Mouse (Mus musculus): ENCODE data around the gene Pbx1.

The Pbx1 gene

DNA sequence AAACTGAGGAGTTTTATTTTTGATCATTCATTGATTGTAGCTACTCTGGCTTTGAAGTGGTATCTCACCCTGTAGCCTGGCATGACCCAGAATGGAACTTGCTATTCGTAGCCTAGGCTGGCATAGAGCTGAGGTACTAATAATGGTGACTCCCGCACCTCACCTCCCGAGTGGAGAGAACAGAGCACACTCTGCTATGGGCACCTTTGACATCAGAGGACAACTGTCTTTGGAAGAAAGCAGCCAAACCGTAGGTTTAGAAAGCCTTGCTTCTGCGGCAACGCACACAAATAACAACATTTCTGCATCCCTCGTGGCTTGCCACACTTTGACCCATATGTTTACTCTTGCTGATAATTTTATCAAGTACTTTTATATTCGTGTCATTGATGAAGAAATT, 132.9 kb downstream of the Pbx1 start:
- no peak for DNase-seq (ENCODE audit: low spot score)

DNA sequence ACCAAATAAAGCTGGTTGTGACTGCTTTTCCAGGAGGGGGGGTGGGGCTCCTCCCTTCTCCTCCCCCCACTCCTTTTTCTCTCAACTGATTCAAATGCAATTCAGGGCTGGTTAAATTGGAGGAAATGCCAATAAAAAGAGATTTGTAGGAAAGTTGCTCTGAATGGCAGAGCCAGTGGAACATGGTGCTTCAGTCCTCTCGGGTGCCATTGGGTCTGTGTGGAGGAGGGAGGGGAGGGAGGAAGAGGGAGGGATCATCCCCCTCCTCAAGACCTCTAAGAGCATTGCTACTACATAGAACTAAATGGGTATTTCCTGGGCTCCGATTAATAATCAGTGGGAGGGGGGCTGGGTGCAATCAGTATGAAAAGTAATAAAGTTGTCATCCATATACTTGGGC, 135.8 kb downstream of the Pbx1 start:
- no peak for DNase-seq (ENCODE audit: low spot score)

DNA sequence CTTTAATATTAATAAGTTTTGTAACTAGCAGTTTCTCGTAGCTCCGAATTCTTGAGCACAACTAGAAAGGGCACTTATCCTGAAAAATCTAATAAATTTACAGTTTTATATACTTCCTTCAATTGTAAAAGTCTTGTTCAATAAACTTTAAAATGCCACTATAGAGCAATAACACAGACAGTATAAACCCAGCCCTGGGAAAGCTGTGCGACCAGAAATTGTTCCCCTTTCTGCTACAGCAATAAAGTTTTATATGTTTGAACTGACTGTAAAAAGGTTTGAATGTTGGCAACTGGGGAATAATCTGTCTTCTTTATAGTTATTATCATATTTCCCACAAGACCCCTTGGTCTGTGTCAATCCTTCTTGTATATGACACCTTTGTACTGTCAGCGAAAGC, 136.3 kb downstream of the Pbx1 start:
- no peak for DNase-seq (ENCODE audit: low spot score)

DNA sequence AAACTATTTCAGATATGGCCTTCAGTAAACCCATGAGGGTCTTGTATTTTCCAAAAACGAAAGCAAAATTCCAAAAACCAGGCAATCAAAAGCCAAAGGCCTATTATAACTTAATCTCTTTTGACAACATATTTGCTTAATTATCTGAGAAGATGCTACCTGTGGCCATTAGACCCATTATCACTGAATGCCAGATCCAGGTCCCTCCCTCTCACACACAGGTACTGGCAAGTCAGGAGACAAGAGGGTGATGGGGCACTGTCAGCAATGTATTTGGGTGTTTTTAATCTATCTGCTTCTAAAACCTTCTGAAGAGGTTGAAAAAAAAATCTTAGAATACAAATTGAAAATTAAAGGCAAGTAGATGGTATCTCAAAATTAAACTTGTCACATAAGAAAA, 138.4 kb downstream of the Pbx1 start:
- DNase-seq (ENCODE audit: low spot score), result no peak

DNA sequence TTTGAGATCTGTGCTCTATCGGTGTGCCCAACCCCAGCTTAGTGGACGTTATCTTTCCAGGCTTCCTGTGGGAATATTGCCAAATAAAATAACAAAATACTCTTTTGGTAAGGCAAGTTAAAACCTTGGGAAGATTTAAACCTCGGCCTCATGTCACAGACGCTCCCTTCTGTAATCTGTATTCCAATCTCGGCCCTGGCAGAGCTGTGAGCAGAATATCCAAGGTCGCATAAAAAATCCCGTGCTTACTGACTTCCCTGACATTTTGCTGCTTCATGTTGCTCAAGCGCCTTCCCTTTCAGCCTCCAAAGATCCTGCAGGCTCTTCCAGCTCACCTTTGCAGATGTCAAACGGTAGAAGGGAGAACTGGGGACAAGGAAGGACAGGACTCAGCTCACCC, 140.0 kb downstream of the Pbx1 start:
- DNase-seq (ENCODE audit: low spot score), result no peak

DNA sequence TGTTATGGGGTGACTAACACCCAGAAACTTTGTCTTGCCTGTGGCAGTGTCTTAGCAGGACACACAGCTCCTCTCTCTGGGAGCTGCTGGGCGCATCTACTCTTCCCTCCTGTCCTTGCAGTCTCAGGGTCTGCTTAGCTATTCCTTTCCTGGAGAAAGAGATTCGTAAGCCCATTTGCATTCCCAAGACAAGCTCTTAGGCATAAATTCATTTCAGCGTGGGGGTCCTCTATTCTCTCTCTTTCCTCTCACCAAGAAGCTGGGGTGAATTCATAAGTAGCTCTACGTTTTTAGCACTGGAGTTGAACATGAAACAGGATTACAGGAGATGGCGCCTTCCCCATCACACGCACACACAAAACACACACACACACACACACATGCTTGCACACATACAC, 140.4 kb downstream of the Pbx1 start:
- DNase-seq (ENCODE audit: low spot score), result no peak

DNA sequence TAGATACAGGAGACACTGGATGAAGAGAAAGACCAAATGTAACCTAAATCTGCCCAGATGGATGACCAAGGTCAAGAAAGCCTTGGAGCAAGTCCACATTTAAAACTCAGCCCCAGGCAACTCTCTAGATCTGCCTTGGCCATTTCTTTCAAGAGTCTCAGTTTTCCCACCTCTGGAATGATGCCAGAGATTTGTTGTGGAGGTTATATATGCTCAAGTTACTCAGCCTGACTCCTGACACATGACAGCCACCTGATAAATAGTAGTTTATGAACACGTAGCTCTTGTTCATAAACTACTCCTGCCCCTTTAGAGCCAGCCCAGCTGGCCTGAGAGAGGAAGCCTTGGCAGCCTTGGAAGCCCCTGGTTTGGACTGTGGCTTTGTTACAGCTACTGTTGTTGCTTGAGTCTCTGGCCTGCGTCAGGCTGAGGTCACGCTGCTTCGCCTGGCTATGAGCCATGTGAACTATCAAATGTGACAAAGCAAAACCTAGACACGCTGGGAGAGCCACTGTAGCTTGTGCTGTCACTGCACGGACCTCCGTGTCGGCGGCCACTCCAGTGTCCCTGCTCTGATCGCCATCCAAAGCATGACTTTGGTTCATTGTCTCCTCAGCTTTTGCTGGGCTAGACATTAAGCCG, 140.9 kb downstream of the Pbx1 start:
- no peak for DNase-seq (ENCODE audit: low spot score)

DNA sequence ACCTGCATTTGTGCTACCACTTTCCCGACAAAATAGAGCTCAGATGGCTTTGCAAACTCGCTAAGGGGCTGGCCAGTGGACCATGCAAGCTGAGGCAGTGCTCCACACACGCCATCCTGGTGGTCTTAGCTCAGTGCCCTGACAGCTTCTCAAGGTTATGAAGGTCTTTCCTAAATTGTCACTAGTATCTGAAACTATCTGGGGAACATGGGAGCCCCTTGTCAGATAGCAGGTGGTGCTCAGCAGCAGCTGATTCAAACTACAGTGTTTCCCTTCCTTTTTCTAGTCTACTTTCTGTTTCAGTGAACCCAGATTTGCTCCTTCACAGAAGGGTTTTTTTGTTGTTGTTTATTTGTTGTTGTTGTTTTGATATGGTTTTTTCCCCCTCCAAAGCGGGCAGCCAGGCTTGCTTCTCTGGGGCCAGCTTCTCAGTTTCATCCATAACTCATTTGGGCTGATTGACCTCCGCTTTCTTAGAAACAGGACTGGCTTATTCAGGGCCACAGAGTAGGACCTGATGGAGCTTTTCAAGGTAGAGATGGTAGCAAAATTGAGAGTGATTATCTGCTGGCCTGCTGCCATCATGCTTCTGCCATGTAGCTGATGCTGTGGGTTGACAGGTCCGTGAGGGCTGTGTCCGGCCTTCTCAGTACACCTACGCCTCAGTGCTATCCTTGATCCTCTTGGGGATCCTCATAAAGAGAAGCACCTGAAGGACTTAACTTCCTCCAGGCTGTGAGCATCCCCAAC, 141.7 kb downstream of the Pbx1 start:
- no peak for DNase-seq (ENCODE audit: low spot score)

DNA sequence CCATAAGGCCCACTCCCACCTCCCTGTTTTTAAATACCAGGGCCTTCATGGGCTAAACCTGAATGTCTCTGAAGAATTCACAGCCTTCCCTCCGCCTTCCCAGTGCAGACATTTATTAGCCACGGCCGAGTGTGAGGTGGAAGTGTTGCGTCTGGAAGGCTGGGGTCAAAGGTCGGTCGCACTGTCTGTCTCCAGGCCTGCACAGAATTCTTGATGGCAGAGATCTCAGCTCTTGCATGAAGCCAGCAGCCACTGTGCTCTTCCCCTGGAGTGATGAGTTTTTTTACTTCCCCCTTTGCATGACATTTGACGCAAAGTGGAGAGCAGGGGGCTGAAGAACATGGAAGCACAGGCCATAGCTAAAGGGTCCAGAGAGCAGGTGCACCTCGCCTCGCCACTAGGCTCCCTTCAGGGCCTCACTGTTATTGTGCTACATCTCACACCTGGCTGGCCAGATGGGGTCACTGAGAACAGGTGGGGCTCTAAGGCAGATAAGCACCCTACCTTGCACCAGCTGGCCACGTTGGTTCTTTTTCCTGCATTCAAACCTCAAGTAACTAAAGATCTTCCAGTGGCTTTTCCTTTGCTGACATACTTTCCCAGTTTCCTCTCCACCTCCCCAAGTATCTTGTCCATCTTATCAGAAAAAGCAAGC, 143.1 kb downstream of the Pbx1 start:
- DNase-seq (ENCODE audit: low spot score), result no peak

DNA sequence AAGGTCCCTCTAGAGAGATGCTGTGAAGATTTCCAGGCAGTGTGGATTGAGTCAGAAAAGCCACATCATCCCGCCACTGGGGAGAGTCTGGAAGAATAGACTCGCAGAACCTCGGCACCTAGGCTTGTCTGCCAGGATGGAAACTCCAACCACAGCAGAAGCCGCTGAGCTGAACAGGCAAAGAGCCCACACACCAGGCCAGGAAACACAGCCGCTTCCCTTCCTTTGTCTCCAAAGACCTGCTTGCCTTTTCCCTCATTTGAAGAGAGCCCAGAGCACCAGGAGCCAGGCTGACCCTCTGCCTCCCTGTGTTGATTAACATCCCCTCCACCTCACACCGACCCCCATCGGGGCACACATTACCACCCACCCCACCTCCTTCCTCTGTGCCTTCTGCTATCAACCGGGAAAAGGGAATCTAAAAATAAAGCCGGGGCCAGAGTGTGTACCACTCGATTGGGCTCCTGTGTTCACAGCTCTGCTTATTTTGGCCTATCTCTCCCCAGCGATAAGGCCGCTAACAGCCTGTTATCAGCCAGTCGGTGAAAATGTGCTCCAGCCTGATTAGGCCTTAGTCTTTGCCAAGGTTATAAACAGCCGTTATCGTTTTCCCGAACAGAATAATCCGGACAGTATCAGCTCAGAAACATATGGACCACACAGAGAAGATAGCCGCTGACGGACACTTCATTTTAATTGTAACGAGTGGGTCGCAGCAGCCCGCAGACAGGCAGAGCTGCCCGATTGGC, 144.1 kb downstream of the Pbx1 start:
- DNase-seq (ENCODE audit: low spot score), result no peak

DNA sequence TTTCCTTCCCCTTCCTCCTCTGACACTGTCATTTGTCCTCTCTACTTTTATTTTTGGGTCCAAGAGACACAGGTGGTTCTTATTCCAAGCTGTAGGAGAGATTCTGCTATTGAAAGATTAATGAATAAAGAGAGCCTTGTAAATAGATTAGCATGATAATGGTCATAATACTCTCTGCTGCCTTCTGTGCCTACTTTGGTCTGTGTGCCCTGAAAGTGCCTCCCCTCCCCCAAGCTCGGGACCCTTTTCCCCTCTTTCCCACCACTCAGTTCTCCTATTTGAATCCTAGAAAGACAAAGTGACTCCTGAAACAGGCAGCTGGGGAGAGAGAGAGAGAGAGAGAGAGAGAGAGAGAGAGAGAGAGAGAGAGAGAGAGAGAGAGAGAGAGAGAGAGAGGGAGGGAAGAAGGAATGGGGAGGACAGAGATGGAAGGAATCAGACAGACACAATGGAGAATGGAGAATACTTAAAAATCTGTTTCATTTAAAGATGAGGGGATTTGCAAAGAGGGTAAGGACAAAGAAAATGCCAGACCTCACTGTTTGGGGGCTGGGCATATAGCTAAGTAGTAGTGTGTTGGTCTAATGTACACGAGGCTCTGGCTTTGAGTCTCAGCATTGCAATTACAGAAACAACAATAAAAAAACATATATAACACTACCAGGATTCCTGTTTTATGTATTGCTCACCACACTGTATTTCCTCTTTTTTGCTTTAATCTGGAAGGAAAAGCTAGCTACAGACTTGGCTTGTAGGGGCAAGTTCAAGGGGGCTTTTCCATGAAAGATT, 145.0 kb downstream of the Pbx1 start:
- no peak for DNase-seq (ENCODE audit: low spot score)

DNA sequence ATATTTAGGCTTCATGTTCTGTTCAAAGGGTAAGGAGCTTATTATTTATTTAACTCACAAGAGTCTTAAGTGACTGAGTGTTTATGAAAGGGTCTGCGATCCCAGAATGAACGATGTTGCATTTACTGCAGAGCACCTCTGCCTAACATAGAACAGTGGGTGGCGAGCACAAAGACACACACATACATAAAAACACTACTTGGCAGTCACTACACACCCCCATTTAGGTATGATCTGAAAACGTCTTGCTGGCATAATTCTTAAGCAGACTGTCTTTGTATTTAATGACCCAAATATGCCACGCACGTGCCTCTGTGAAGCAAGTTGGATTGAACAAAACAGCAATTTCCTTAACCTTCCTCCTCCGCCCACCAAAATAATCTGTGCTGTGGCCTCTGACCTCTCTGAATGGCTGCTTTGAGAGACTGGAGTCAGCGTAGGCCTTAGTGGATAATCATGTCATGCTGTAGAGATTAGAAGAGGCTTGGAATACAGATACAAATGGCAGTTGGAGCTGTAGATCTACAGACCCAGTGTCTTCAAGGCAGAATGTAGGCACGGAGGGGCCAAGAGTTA, 147.4 kb downstream of the Pbx1 start:
- no peak for DNase-seq (ENCODE audit: low spot score)

DNA sequence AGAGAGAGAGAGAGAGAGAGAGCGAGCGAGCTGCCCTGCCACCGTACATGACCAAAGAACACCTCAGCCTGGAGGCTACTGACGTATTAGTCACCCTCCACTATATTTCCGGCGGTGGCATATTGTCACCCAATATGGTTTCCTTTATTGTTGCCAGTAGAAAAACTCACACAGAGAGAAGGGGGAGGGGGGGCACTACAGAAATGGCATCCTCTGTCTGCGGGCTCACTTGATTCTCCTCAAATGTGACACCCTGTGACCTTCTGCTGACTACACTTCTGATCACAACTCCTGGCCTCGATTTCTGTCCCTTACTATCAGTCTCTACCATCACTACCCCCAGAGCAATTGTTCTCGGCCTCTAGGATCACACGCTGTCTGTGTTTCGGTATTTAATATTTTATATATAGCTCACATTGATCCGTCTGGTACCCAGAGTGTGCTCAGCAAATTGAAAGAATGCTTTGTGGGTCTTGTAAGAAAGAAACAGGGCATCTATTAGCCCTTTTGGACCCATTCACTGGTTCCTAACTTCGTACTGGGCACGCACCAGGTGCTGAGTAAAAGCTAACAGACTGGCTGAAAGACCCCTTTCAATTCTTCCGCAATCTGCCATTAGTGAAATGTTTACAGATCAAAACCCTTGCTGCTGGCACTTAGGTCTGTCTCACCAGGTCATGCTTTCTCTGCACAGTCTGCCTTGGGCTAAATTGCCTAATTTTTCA, 148.1 kb downstream of the Pbx1 start:
- no peak for DNase-seq (ENCODE audit: low spot score)

DNA sequence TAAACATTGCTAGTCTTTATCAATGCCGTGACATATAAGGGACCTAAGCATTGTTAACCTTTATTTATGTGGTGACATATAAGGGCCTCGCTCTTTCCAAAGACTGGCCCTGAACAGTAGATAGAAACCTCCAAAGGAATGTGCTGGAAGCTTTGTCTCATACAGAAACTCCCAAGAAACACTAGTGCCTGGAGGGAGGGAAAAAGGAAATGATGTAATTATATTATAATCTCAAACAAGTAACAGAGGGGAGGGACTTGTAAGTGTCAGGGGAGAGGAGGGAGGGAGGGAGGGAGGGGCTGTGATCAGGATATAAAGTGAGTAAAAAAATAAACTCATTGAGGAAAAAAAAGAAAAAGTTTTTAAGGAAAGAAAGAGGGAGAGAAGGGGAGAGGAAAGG, 148.6 kb downstream of the Pbx1 start:
- no peak for DNase-seq (ENCODE audit: low spot score)

DNA sequence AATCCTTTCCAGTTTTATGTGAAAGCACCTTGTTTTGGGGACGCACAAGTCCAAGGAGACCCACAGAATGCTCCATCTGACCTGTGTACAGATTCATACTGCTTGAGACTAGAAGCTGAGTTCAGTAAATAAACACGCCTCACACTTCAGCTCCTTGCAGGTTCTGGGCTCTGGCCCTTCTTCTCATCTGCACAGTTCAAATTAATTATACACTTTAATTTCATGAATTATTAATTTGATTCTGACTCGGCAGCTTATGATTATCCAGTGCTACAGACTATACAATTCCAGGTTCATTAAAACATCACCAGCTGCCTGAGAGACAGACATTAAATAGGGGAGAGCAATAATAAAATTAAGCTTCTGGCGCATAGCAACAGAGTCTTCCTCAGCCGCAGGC, 156.4 kb downstream of the Pbx1 start:
- DNase-seq (ENCODE audit: low spot score), result no peak

DNA sequence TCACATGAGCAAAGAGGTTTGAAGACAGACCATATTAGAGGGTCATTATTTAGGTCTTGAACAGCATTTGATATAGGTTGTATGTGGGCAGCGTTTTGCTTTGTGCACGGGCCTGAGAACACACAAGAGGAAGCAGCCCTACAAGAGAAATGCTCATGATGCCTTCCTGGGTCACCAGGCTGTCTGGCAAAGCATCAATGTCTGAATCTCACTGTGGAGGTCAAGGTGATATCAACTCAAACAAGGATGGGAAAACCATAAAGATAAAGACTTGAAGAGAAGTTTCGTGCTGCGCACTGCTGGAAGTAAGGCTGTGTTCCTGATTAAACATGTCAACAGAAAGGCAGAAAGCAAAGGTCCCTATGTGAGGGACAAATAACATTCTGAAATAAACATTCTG, 157.8 kb downstream of the Pbx1 start:
- DNase-seq (ENCODE audit: low spot score), result no peak

DNA sequence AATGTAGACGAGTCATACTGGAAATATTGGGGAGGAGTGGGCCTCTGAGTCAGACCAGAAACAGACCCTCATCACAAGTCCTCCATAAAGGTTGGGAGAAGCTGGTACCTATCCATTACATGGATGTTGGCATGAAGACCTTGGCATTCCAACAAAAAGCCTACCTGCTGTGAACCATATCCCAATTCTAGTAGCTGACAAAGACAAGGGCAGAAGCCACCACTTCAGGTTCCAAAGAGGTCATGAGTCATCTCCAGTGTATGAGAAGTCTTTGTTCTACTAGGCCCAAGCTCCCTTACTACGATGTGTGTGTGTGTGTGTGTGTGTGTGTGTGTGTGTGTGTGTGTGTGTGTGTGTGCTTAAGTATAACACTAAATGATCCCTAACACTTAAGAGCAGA, 160.0 kb downstream of the Pbx1 start:
- no peak for DNase-seq (ENCODE audit: low spot score)

DNA sequence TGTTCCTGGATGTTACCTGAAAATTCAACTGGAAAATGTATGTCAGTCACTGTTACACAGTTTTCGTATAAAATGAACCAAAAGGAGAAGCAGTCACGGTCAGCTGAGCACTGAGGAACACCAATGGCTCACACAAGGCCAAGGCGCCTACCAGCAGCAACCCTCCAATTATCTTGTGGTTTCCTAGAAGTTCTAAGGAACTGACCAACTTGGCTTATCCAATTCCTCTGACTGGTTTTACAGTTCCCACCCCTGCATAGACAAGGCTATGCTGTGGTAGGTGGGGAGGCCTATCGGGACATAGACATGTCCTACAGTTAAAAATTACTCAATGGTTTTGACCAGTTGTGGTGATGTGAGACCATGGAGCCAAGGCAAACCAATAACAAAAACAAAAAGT, 160.9 kb downstream of the Pbx1 start:
- no peak for DNase-seq (ENCODE audit: low spot score)

DNA sequence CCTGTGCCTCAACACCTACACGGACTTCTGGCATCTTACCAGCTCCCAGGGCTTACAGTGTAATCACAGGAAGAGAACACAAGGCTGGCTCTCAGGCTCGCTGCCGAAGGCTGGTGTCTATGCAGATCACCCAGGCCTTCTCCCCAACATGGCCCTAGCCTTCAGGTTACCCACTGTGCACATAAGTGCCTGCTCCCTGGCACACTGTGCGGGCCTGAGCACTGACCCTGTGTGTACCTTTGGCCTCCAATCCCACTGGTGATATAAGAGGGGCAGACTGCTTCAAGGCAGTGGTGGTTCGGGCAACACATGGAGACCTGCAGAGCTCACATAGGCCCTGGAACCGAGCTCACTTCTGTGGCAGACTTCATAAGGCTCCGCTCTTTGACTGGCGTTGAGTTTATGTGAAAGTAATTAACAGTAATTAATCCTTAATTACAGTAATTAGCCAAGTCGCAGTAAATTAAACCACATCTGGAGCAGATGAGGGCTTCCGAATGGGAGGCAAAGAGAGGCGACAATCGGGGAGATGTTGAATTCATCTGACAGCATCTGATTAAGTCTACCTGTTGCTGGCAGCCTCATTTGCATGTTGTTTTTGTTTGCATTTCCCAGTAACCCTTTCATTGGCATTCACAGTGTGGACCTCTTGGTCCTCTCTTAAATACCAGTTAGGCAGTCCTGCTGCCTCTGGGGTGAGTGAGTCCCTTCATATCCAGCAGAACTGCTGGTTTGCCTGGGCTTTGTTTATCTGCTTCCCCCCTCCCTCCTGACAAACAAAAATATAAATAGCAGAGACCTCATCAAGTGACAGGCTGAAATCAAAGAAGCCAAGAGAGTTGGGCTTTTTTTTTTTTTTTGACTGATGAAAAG, 163.1 kb downstream of the Pbx1 start:
- no peak for DNase-seq (ENCODE audit: low spot score)

DNA sequence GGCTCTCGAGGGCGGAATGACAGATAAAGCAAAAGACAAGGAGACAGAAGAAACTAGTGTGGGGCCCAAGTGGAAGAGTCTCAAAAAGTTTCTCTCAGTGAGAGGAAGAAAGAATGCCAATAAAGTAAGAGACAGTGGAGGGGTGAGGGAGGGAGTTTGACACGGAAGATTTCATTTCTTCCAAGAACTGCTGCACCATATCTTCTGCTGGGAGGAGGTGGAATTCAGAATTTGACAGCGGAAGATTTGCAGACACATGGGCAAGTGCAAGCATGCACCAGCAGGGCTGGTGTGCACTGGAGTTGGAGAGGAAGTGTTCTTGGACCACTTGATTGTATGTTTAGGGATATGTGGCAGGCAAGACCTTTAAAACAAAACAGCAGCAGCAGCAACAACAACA, 163.8 kb downstream of the Pbx1 start:
- no peak for DNase-seq (ENCODE audit: low spot score)

Measured in testis, postnatal 10 days (tissue).